Mouse (Mus musculus): Measurements from ENCODE around the gene Zscan22. TPM values are rescaled to one million over a fixed set of nuclear protein-coding genes. Genes with fewer than 3 reads are reported as not detected.

The Zscan22 gene
- total RNA-seq, 1 experiment = 5.7 TPM

DNA sequence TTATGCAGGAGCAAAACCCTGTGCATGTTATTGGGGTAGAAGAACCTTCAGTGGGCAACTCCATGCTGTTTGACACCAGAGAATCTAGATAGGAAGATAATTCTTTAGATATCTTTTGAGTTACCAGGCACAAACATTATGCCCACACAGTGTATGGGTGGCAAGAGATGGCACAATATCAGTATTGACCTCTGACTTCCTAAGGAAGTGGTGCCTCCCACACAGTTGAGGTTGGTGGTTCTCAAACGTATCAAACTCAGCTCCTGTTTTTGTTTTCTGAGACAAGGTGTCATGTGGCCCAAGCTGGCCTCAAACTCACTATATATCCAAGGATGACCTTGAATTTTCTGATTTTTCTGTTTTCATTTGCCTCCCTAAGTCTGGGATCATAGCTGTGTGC is 6.3 kb upstream of the Zscan22 start:
- no peaks in the 10 kb centered on the region for H3K9me3 ChIP-seq (ENCODE audit: control insufficient read depth, insufficient read depth, low read depth, low read length)
- no peak overlapping the region for H3K9ac ChIP-seq (ENCODE audit: insufficient read depth, low read depth, low read length, poor library complexity, severe bottlenecking)
- no peak overlapping the region for H3K4me3 ChIP-seq (ENCODE audit: insufficient read depth in 1 of 2, low read depth in 1 of 2, low read length in 2 of 2, poor library complexity in 1 of 2, severe bottlenecking in 1 of 2)
- H3K36me3 ChIP-seq (ENCODE audit: control insufficient read depth, insufficient read depth, low read length, poor library complexity, severe bottlenecking) = no peaks in the 10 kb centered on the region
- in situ Hi-C loops (cut with MboI; ENCODE audit: low sequenced_read_pairs in 2 of 2, unreplicated experiment in 2 of 2) = no loop called here
- 0 out of 4 replicates have a peak, but pooled peaks cover 0 to 4% of the 10 kb centered on the region in 2 experiments for H3K4me1 ChIP-seq (ENCODE audit: control insufficient read depth in 2 of 2, insufficient read depth in 2 of 2, low read length in 2 of 2, poor library complexity in 1 of 2)
- no peak for DNase-seq (ENCODE audit: low read depth, low spot score)
- TF ChIP-seq ZC3H11A (IDR thresholded peaks at IDR 0.05; ENCODE audit: borderline replicate concordance, low read depth, low read length) (no peak), ZNF384 (IDR thresholded peaks at IDR 0.05; ENCODE audit: low read depth, low read length) (no peak), HCFC1 (IDR thresholded peaks at IDR 0.05; ENCODE audit: borderline replicate concordance, insufficient read depth, low read length) (no peak), MAFK (IDR thresholded peaks at IDR 0.05; ENCODE audit: insufficient read depth, low read depth, low read length) (no peak)
- no peak overlapping the region for H3K27ac ChIP-seq (ENCODE audit: insufficient read depth, low read depth, low read length, poor library complexity, severe bottlenecking)

DNA sequence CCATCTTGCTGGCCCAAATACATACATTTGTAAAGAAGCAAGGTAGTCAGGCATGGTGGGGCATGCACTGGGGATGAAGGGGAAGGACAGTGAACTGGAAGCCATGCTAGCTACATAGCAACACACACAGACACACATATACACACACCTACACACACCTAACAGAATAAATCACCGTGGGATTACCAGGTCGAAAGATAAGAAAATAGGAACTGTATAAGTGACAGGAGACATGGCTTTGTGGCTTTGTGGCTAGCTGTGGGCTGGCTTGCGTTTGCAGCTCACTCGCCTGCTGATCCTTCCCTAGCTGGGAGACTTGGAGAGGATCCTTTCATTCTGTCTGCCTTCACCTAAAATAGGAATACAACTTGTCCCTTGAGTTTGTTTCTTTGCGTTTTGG is 3.9 kb downstream of the Zscan22 start:
- Histone ChIP-seq H3K4me3 (ENCODE audit: insufficient read depth in 1 of 2, low read depth in 1 of 2, low read length in 2 of 2, poor library complexity in 1 of 2, severe bottlenecking in 1 of 2) (no peak overlapping the region), H3K36me3 (ENCODE audit: control insufficient read depth, insufficient read depth, low read length, poor library complexity, severe bottlenecking) (peaks cover 6% of the 10 kb centered on the region), H3K4me1 (ENCODE audit: control insufficient read depth in 2 of 2, insufficient read depth in 2 of 2, low read length in 2 of 2, poor library complexity in 1 of 2) (peaks cover 0 to 5% of the 10 kb centered on the region in 2 experiments; a peak in 1 of 4 replicates), H3K9ac (ENCODE audit: insufficient read depth, low read depth, low read length, poor library complexity, severe bottlenecking) (no peak overlapping the region), H3K27ac (ENCODE audit: insufficient read depth, low read depth, low read length, poor library complexity, severe bottlenecking) (no peak overlapping the region), H3K9me3 (ENCODE audit: control insufficient read depth, insufficient read depth, low read depth, low read length) (no peaks in the 10 kb centered on the region)
- TF ChIP-seq HCFC1 (IDR thresholded peaks at IDR 0.05; ENCODE audit: borderline replicate concordance, insufficient read depth, low read length) (no peak), ZNF384 (IDR thresholded peaks at IDR 0.05; ENCODE audit: low read depth, low read length) (no peak), MAFK (IDR thresholded peaks at IDR 0.05; ENCODE audit: insufficient read depth, low read depth, low read length) (no peak), ZC3H11A (IDR thresholded peaks at IDR 0.05; ENCODE audit: borderline replicate concordance, low read depth, low read length) (no peak), CHD2 (IDR thresholded peaks at IDR 0.05; ENCODE audit: low read depth, low read length) (no peak)
- DNase-seq (ENCODE audit: low read depth, low spot score) = no peak
- in situ Hi-C loops (cut with MboI; ENCODE audit: low sequenced_read_pairs in 2 of 2, unreplicated experiment in 2 of 2) = no loop called here

DNA sequence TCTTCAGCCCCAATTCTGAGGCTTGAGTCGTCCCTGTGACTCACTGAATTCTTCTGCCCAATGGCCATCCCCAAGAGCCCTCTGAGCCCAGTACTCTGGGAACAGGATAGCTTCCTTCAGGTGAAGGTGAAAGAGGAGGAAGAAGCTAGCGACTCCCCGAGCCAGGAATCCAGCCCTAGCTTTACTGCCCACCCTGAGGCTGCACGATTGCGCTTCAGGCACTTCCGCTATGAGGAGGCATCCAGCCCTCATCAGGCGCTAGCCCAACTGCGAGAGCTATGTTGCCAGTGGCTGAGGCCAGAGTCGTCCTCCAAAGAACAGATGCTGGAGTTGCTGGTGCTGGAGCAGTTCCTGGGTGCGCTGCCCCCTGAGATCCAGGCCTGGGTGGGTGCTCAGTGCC is 6.0 kb downstream of the Zscan22 start:
- peaks cover 0 to 5% of the 10 kb centered on the region in 2 experiments; a peak in 1 of 4 replicates for H3K4me1 ChIP-seq (ENCODE audit: control insufficient read depth in 2 of 2, insufficient read depth in 2 of 2, low read length in 2 of 2, poor library complexity in 1 of 2)
- peak overlapping the region; percentile 49 to 77 for H3K4me3 ChIP-seq (ENCODE audit: insufficient read depth in 1 of 2, low read depth in 1 of 2, low read length in 2 of 2, poor library complexity in 1 of 2, severe bottlenecking in 1 of 2)
- H3K36me3 ChIP-seq (ENCODE audit: control insufficient read depth, insufficient read depth, low read length, poor library complexity, severe bottlenecking) = peaks cover 19% of the 10 kb centered on the region
- in situ Hi-C loops (cut with MboI; ENCODE audit: low sequenced_read_pairs in 2 of 2, unreplicated experiment in 2 of 2) = no loop called here
- peak; percentile 73; the same call in 1 of the 2 replicates for TF ChIP-seq HCFC1 (IDR thresholded peaks at IDR 0.05; ENCODE audit: borderline replicate concordance, insufficient read depth, low read length)
- no peak for TF ChIP-seq CHD2 (IDR thresholded peaks at IDR 0.05; ENCODE audit: low read depth, low read length)
- peak overlapping the region; percentile 84 for H3K9ac ChIP-seq (ENCODE audit: insufficient read depth, low read depth, low read length, poor library complexity, severe bottlenecking)
- DNase-seq (ENCODE audit: low read depth, low spot score) = peak; percentile 70
- H3K27ac ChIP-seq (ENCODE audit: insufficient read depth, low read depth, low read length, poor library complexity, severe bottlenecking) = peak overlapping the region; percentile 63
- no peaks in the 10 kb centered on the region for H3K9me3 ChIP-seq (ENCODE audit: control insufficient read depth, insufficient read depth, low read depth, low read length)

DNA sequence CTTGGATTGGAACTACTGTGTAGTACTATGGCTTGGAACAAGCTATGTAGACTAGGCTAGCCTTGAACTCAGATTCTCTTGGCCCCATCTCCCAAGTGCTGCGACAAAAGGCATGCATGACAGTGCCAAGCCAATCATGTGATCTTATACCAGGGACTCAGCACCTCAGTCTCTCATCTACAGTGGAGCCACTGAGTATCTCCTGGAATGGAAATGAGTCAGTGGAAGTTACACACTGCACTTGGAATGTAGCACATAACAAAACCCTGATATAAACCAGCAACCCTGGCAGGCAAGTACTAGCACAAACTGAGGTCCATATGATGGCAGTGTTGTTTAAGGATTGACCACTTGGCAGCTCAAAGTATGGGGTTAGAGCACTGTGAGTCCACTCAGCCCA is 7.5 kb downstream of the Zscan22 start:
- Histone ChIP-seq H3K4me1 (ENCODE audit: control insufficient read depth in 2 of 2, insufficient read depth in 2 of 2, low read length in 2 of 2, poor library complexity in 1 of 2) (peaks cover 2 to 5% of the 10 kb centered on the region in 2 experiments; a peak in 2 of 4 replicates), H3K9ac (ENCODE audit: insufficient read depth, low read depth, low read length, poor library complexity, severe bottlenecking) (no peak overlapping the region), H3K27ac (ENCODE audit: insufficient read depth, low read depth, low read length, poor library complexity, severe bottlenecking) (no peak overlapping the region), H3K4me3 (ENCODE audit: insufficient read depth in 1 of 2, low read depth in 1 of 2, low read length in 2 of 2, poor library complexity in 1 of 2, severe bottlenecking in 1 of 2) (no peak overlapping the region), H3K9me3 (ENCODE audit: control insufficient read depth, insufficient read depth, low read depth, low read length) (no peaks in the 10 kb centered on the region), H3K36me3 (ENCODE audit: control insufficient read depth, insufficient read depth, low read length, poor library complexity, severe bottlenecking) (peaks cover 19% of the 10 kb centered on the region)
- in situ Hi-C loops (cut with MboI; ENCODE audit: low sequenced_read_pairs in 2 of 2, unreplicated experiment in 2 of 2) = no loop called here
- TF ChIP-seq CHD2 (IDR thresholded peaks at IDR 0.05; ENCODE audit: low read depth, low read length) = no peak
- TF ChIP-seq MAFK (IDR thresholded peaks at IDR 0.05; ENCODE audit: insufficient read depth, low read depth, low read length) = no peak
- TF ChIP-seq ZNF384 (IDR thresholded peaks at IDR 0.05; ENCODE audit: low read depth, low read length) = no peak
- TF ChIP-seq ZC3H11A (IDR thresholded peaks at IDR 0.05; ENCODE audit: borderline replicate concordance, low read depth, low read length) = no peak
- no peak for TF ChIP-seq HCFC1 (IDR thresholded peaks at IDR 0.05; ENCODE audit: borderline replicate concordance, insufficient read depth, low read length)
- no peak for DNase-seq (ENCODE audit: low read depth, low spot score)

DNA sequence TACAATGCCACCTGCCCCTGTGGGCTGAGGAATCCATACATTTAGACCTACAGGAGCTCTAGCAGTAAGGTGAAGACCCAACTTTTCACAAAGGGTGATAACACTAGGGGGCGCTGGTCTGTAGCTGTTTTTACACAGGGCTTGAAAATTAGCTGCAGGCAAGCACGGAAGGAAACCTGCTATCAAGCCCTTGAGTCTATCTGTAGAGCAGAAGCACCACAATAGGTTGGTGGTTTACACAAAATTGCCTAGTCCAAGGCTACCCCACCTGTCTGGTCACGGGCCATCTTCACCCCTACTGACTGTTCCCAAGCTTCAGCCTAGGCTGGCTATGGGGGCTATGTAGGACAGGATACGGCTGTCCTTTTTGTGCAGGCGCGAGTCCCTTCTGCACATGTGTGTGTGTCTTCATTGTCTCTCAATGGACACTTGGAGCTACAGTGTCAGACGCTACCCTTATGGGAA is 11.9 kb downstream of the Zscan22 start:
- peaks cover 0 to 2% of the 10 kb centered on the region in 2 experiments; a peak in 1 of 4 replicates for H3K4me1 ChIP-seq (ENCODE audit: control insufficient read depth in 2 of 2, insufficient read depth in 2 of 2, low read length in 2 of 2, poor library complexity in 1 of 2)
- peaks cover 19% of the 10 kb centered on the region for H3K36me3 ChIP-seq (ENCODE audit: control insufficient read depth, insufficient read depth, low read length, poor library complexity, severe bottlenecking)
- H3K4me3 ChIP-seq (ENCODE audit: insufficient read depth in 1 of 2, low read depth in 1 of 2, low read length in 2 of 2, poor library complexity in 1 of 2, severe bottlenecking in 1 of 2) = peak overlapping the region; percentile 84 to 89; a peak in 2 of 4 replicates
- in situ Hi-C loops (cut with MboI; ENCODE audit: low sequenced_read_pairs in 2 of 2, unreplicated experiment in 2 of 2) = no loop called here
- no peak overlapping the region for H3K27ac ChIP-seq (ENCODE audit: insufficient read depth, low read depth, low read length, poor library complexity, severe bottlenecking)
- TF ChIP-seq CHD2 (IDR thresholded peaks at IDR 0.05; ENCODE audit: low read depth, low read length) (no peak), HCFC1 (IDR thresholded peaks at IDR 0.05; ENCODE audit: borderline replicate concordance, insufficient read depth, low read length) (no peak), ZNF384 (IDR thresholded peaks at IDR 0.05; ENCODE audit: low read depth, low read length) (no peak)
- H3K9me3 ChIP-seq (ENCODE audit: control insufficient read depth, insufficient read depth, low read depth, low read length) = no peaks in the 10 kb centered on the region
- peak overlapping the region; percentile 89; the same call in 1 of the 2 replicates for H3K9ac ChIP-seq (ENCODE audit: insufficient read depth, low read depth, low read length, poor library complexity, severe bottlenecking)
- no peak for DNase-seq (ENCODE audit: low read depth, low spot score)

All from ES-E14 (cell line).